Mouse (Mus musculus): ENCODE data around the gene S100pbp. TPM values are rescaled to one million over a fixed set of nuclear protein-coding genes. Genes with fewer than 3 reads are reported as not detected.
"Not testable (repeated sequence)": the region's sequence is repeated elsewhere in the genome, so short reads cannot be mapped to it uniquely, and the experiment has no call there.

Gene S100pbp
- polyA plus RNA-seq, 1 experiment from 2014 or later, result 30.7 TPM

DNA sequence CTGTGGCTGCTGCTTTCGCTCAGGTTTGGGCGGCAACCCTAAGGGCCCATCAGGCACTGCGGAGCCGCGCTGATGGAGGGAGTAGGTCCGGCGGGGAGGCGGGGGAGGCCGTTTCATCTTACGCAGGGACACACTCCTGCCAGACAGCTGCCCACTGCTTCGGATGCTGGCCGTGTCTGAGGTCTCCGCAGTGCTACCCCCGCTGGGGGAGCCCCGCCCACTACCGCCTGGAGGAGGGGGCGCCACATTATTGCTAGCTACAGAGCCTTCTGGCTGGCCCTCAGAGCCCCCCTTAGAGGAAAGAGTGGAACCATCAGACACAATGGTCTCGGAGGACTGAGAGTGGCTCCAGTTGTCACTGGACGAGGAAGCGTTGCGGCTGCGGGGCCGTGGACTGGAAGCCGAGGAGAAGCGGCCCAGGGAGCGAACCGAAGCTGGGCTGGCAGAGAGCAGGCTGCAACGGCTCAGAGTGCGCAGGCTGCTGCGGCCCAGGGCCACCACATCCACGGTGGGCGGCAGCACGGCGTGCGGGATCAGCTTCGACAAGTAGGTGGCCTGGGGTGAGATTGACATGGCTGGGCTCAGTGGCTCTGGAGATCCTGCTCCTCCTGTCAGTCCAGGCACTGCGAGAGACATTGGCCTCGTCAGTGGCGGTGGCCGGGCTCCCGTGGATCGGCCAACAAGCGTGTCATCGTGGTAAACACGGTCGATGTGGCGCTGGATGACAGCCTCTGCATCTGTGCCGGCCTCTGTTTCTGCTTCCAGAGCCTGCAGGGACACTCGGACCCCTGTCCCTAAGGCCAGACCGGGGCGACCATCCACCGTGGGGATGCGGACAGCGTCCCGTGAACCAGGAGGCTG is 34.1 kb upstream of the S100pbp start:
- peak; percentile 43; the same call in 1 of the 2 replicates for ATAC-seq (replicated peaks; ENCODE audit: low FRiP score)
- H3K4me2 ChIP-seq (ENCODE audit: low read depth, low read length, severe bottlenecking), result peak overlapping the region; percentile 51
- H3K4me3 ChIP-seq (ENCODE audit: low read depth, low read length), result peak overlapping the region; percentile 11; the same call in 1 of the 2 replicates
- H3K9ac ChIP-seq (ENCODE audit: low read length), result peak overlapping the region; percentile 47
- H3K36me3 ChIP-seq (ENCODE audit: control insufficient read depth, insufficient read depth, low read length), result no peaks in the 10 kb centered on the region; the same call in none of the 2 replicates
- H3K9me3 ChIP-seq (ENCODE audit: control insufficient read depth, low read length), result no peaks in the 10 kb centered on the region
- H3K27ac ChIP-seq (ENCODE audit: low read depth, low read length), result peak overlapping the region; percentile 12; the same call in 1 of the 2 replicates
- no peaks in the 10 kb centered on the region; the same call in 1 of the 2 replicates for H3K27me3 ChIP-seq (ENCODE audit: control insufficient read depth, insufficient read depth, low read length)
- no peak for DNase-seq (ENCODE audit: low spot score)
- peaks cover 23% of the 10 kb centered on the region; the same call in 1 of the 2 replicates for H3K4me1 ChIP-seq (replicated peaks; ENCODE audit: control insufficient read depth, insufficient read depth, low read length)
- WGBS, result 36% methylated on average over 52 of the region's 55 CpGs

DNA sequence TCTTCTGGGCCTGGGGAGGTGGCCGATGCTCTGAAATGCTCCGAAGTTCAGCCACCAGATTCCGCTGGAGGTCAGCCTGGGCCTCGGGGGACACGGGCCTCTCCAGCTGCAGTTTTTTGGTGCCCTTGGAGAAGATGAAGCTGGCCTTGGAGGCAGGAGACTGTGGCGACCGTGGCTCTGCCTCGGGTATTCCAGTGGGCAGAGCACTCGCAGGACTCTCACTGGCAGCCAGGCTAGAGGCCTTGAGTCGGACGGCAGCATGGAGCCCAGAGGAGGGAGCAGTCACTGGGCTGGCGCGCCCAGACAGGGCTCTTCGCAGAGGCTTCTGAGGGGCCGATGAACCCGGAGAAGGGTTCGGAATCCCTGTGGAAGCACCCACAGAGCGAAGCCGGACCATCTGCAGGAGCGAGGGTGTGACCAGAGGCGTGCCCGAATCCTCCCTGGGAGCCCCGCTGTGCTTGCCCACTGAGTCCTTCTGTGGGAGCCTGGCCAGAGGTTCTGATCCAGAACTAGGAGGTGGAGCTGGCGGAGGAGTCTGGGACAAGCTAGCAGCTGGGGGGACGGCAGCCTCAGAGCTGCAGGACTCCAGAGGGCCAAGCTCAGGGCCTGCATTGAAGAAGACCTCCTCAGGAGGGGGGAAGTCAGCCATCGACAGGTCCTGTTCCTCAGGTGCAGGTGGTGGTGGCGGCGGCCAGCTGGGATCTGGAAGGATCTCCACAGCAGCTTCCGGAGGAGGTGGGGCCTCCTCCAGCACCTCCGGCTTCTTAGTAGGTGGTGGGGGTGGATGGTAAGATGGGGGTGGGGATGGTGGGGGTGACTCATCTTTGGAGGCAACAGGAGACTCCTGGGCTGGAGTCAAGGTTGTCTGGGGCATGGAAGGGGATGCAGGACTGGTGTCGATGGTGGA is 32.7 kb upstream of the S100pbp start:
- H3K4me2 ChIP-seq (ENCODE audit: low read depth, low read length, severe bottlenecking), result no peak overlapping the region

DNA sequence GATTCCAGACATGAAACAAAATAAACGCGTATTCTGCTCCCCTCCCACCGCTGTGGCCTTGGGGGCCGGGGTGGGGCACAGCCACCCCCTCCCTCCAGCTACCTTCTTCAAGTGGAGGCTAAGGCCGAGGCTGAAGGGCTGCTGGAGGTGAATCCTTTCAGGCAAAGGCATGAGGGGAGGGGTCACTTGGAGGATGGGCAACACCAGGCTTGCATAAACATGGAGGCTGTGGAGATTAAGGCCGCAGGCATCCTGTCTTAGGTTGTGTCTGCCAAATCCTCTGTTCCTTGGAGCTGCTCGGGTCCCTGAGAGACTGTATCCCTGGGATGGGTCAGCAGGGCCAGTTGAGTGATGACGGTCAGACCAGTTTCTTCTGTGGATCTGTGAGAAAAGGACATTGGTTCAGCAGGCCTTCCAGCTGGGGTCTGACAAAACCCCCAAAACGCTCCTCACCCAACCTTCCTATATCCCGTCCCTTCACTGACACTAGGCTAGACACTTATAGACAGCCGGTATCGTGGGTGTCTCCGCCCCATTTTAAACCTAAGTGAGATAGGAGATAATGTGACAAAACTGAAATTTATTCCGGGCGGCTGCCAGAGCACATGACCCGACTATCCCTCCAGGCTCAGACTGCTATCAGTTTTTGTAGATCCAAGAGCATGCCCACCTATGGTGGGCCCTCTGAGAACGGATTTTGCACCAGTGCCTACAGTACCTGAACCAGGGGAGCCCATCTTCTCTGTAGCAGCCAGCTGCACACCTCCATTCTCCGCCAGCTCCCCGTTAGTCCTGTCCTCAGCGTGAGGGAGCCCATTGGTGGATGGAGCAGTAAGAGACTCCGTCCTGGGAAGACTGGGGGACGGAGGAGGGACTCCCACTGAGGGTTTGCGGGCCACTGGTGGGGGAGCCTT is 31.8 kb upstream of the S100pbp start:
- WGBS, result 77% methylated on average over 23 of the region's 23 CpGs
- H3K4me2 ChIP-seq (ENCODE audit: low read depth, low read length, severe bottlenecking), result no peak overlapping the region
- H3K9me3 ChIP-seq (ENCODE audit: control insufficient read depth, low read length), result no peaks in the 10 kb centered on the region
- H3K27ac ChIP-seq (ENCODE audit: low read depth, low read length), result no peak overlapping the region
- H3K27me3 ChIP-seq (ENCODE audit: control insufficient read depth, insufficient read depth, low read length), result no peaks in the 10 kb centered on the region; the same call in 1 of the 2 replicates
- no peak overlapping the region for H3K4me3 ChIP-seq (ENCODE audit: low read depth, low read length)
- H3K9ac ChIP-seq (ENCODE audit: low read length), result no peak overlapping the region
- H3K4me1 ChIP-seq (replicated peaks; ENCODE audit: control insufficient read depth, insufficient read depth, low read length), result peaks cover 12% of the 10 kb centered on the region; the same call in 1 of the 2 replicates
- DNase-seq (ENCODE audit: low spot score) (no peak), ATAC-seq (replicated peaks; ENCODE audit: low FRiP score) (no peak)
- H3K36me3 ChIP-seq (ENCODE audit: control insufficient read depth, insufficient read depth, low read length), result peaks cover 2% of the 10 kb centered on the region

More for the DNA sequence above, 32.7 kb upstream of the S100pbp start:
- ATAC-seq (replicated peaks; ENCODE audit: low FRiP score), result no peak
- no peak overlapping the region for H3K27ac ChIP-seq (ENCODE audit: low read depth, low read length)
- 71% methylated on average over 31 of the region's 31 CpGs for WGBS
- no peaks in the 10 kb centered on the region; the same call in 1 of the 2 replicates for H3K27me3 ChIP-seq (ENCODE audit: control insufficient read depth, insufficient read depth, low read length)
- H3K9ac ChIP-seq (ENCODE audit: low read length), result no peak overlapping the region
- H3K4me3 ChIP-seq (ENCODE audit: low read depth, low read length), result no peak overlapping the region
- no peak for DNase-seq (ENCODE audit: low spot score)
- H3K9me3 ChIP-seq (ENCODE audit: control insufficient read depth, low read length), result no peaks in the 10 kb centered on the region
- H3K4me1 ChIP-seq (replicated peaks; ENCODE audit: control insufficient read depth, insufficient read depth, low read length), result peaks cover 21% of the 10 kb centered on the region; the same call in 1 of the 2 replicates
- no peaks in the 10 kb centered on the region; the same call in none of the 2 replicates for H3K36me3 ChIP-seq (ENCODE audit: control insufficient read depth, insufficient read depth, low read length)

- no peak overlapping the region for H3K4me2 ChIP-seq (ENCODE audit: low read depth, low read length, severe bottlenecking)
- H3K9me3 ChIP-seq (ENCODE audit: control insufficient read depth, low read length), result no peaks in the 10 kb centered on the region
- H3K4me1 ChIP-seq (replicated peaks; ENCODE audit: control insufficient read depth, insufficient read depth, low read length), result peaks cover 9% of the 10 kb centered on the region; the same call in 1 of the 2 replicates
- peaks cover 2% of the 10 kb centered on the region for H3K36me3 ChIP-seq (ENCODE audit: control insufficient read depth, insufficient read depth, low read length)
- 83% methylated on average over 7 of the region's 7 CpGs for WGBS
- H3K4me3 ChIP-seq (ENCODE audit: low read depth, low read length), result no peak overlapping the region
- H3K9ac ChIP-seq (ENCODE audit: low read length), result no peak overlapping the region
- ATAC-seq (replicated peaks; ENCODE audit: low FRiP score) (no peak), DNase-seq (ENCODE audit: low spot score) (no peak)
- no peak overlapping the region for H3K27ac ChIP-seq (ENCODE audit: low read depth, low read length)
- H3K27me3 ChIP-seq (ENCODE audit: control insufficient read depth, insufficient read depth, low read length), result no peaks in the 10 kb centered on the region; the same call in 1 of the 2 replicates
Measured at GRCm38 (mm10) chr4:129220376-129221089, 31.0 kb upstream of the S100pbp start.

- no peaks in the 10 kb centered on the region for H3K9me3 ChIP-seq (ENCODE audit: control insufficient read depth, low read length)
- H3K4me1 ChIP-seq (replicated peaks; ENCODE audit: control insufficient read depth, insufficient read depth, low read length), result peaks cover 9% of the 10 kb centered on the region; the same call in 1 of the 2 replicates
- H3K36me3 ChIP-seq (ENCODE audit: control insufficient read depth, insufficient read depth, low read length), result peaks cover 3% of the 10 kb centered on the region
- no peak for ATAC-seq (replicated peaks; ENCODE audit: low FRiP score)
- H3K27me3 ChIP-seq (ENCODE audit: control insufficient read depth, insufficient read depth, low read length), result no peaks in the 10 kb centered on the region; the same call in 1 of the 2 replicates
- no peak overlapping the region for H3K9ac ChIP-seq (ENCODE audit: low read length)
- H3K27ac ChIP-seq (ENCODE audit: low read depth, low read length), result no peak overlapping the region
- DNase-seq (ENCODE audit: low spot score), result no peak
- no peak overlapping the region for H3K4me2 ChIP-seq (ENCODE audit: low read depth, low read length, severe bottlenecking)
- WGBS, result 90% methylated on average over 10 of the region's 10 CpGs
- no peak overlapping the region for H3K4me3 ChIP-seq (ENCODE audit: low read depth, low read length)
Measured at GRCm38 (mm10) chr4:129219198-129219597, 29.7 kb upstream of the S100pbp start.

- WGBS, result 80% methylated on average over 7 of the region's 7 CpGs
- Histone ChIP-seq H3K4me1 (replicated peaks; ENCODE audit: control insufficient read depth, insufficient read depth, low read length) (peaks cover 8% of the 10 kb centered on the region; the same call in 1 of the 2 replicates), H3K4me3 (ENCODE audit: low read depth, low read length) (no peak overlapping the region), H3K9ac (ENCODE audit: low read length) (no peak overlapping the region), H3K27ac (ENCODE audit: low read depth, low read length) (no peak overlapping the region), H3K36me3 (ENCODE audit: control insufficient read depth, insufficient read depth, low read length) (peaks cover 8% of the 10 kb centered on the region; the same call in 1 of the 2 replicates), H3K27me3 (ENCODE audit: control insufficient read depth, insufficient read depth, low read length) (no peaks in the 10 kb centered on the region), H3K4me2 (ENCODE audit: low read depth, low read length, severe bottlenecking) (no peak overlapping the region), H3K9me3 (ENCODE audit: control insufficient read depth, low read length) (no peaks in the 10 kb centered on the region)
- no peak for DNase-seq (ENCODE audit: low spot score)
- ATAC-seq (replicated peaks; ENCODE audit: low FRiP score), result no peak
Measured at GRCm38 (mm10) chr4:129218569-129219175, 29.1 kb upstream of the S100pbp start.

GRCm38 (mm10) chr4:129212486-129212885 is 23.0 kb upstream of the S100pbp start:
- ATAC-seq (replicated peaks; ENCODE audit: low FRiP score); H3K9ac ChIP-seq (ENCODE audit: low read length); H3K4me1 ChIP-seq (replicated peaks; ENCODE audit: control insufficient read depth, insufficient read depth, low read length); H3K27me3 ChIP-seq (ENCODE audit: control insufficient read depth, insufficient read depth, low read length); H3K27ac ChIP-seq (ENCODE audit: low read depth, low read length); H3K4me3 ChIP-seq (ENCODE audit: low read depth, low read length); DNase-seq (ENCODE audit: low spot score); H3K9me3 ChIP-seq (ENCODE audit: control insufficient read depth, low read length); H3K4me2 ChIP-seq (ENCODE audit: low read depth, low read length, severe bottlenecking): not testable (repeated sequence)
- WGBS, result 77% methylated on average over 3 of the region's 3 CpGs
- peaks cover 14% of the 10 kb centered on the region; the same call in 1 of the 2 replicates for H3K36me3 ChIP-seq (ENCODE audit: control insufficient read depth, insufficient read depth, low read length)

All from forebrain, embryonic 11.5 days (tissue).